8 mouse cellular contexts compared by ENCODE assay signal in the genomic region with DNA sequence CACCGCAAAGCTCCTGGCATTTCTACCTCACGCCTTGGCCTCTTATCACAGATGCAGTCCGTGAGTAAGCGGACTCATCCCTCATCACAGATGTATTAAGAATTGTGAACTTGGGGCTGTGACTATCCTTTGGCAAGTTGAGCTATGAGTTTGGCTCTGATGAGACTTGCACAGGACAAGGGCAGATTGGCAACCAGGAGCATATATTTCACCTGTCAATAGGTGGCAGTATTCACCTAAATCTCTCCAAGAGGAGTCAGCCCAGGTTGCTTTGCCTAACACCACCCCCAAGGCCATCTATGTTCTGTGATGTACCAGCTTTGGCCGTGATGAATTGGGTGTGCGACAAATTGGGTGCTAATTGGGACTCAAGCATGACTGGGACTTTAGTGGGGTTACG.
DNase-seq lines count a peak whose midpoint lies in the region; ATAC-seq lines count a peak whose summit lies in the region.
"Had no signal": no experiment of that assay in that cellular context is flagged by ENCODE, and none has a peak within 500 bp of the region (broad histone marks: within the 10 kb centered on the region; RNA-seq: fewer than 3 reads in every experiment).

No protein-coding gene starts in this region.

- WGBS in hindbrain, embryonic 11.5 days = 41% methylated on average over 7 of the region's 7 CpGs
- 44% methylated on average over 7 of the region's 7 CpGs for WGBS in midbrain, embryonic 10.5 days

- peak; percentile 65; the same call in 1 of the 2 replicates for ATAC-seq in hindbrain, embryonic 11.5 days (ENCODE audit: low FRiP score)

- no peaks in the 10 kb centered on the region for H3K36me3 ChIP-seq in hindbrain, embryonic 11.5 days (ENCODE audit: control insufficient read depth, insufficient read depth, low read length)
- peaks cover 7% of the 10 kb centered on the region; the same call in 1 of the 2 replicates for H3K36me3 ChIP-seq in midbrain, embryonic 10.5 days
- H3K36me3 ChIP-seq: embryonic facial prominence, embryonic 13.5 days had no signal

- no peak overlapping the region for H3K27ac ChIP-seq in hindbrain, embryonic 11.5 days (ENCODE audit: low read depth, low read length)
- H3K27ac ChIP-seq in midbrain, embryonic 10.5 days (replicated peaks) = no peak overlapping the region
- H3K27ac ChIP-seq: embryonic facial prominence, embryonic 13.5 days had no signal

- H3K9me3 ChIP-seq in hindbrain, embryonic 11.5 days (ENCODE audit: control insufficient read depth, low read length) = no peaks in the 10 kb centered on the region
- peaks cover 9% of the 10 kb centered on the region; the same call in 1 of the 2 replicates for H3K9me3 ChIP-seq in midbrain, embryonic 10.5 days (replicated peaks)

- H3K4me3 ChIP-seq in hindbrain, embryonic 11.5 days (ENCODE audit: low read depth, low read length) = no peak overlapping the region
- no peak overlapping the region for H3K4me3 ChIP-seq in midbrain, embryonic 10.5 days

- 0 out of 2 replicates have a peak, but pooled peaks cover 3% of the 10 kb centered on the region for H3K4me1 ChIP-seq in hindbrain, embryonic 11.5 days (replicated peaks; ENCODE audit: control insufficient read depth, insufficient read depth, low read length)
- peaks cover 31% of the 10 kb centered on the region for H3K4me1 ChIP-seq in midbrain, embryonic 10.5 days

- H3K27me3 ChIP-seq in hindbrain, embryonic 11.5 days (ENCODE audit: control insufficient read depth, insufficient read depth, low read length) = no peaks in the 10 kb centered on the region
- H3K27me3 ChIP-seq in midbrain, embryonic 10.5 days (ENCODE audit: low read depth, poor library complexity, severe bottlenecking) = no peaks in the 10 kb centered on the region

- no peak overlapping the region for H3K9ac ChIP-seq in hindbrain, embryonic 11.5 days (ENCODE audit: low read depth, low read length)

- DNase-seq in thymus, postnatal 0 days (ENCODE audit: low spot score) = peak; percentile 12
- DNase-seq in thymus, postnatal 25 days = no peak
- peak; percentile 38 to 61 for DNase-seq in cerebellum, postnatal 14 days
- DNase-seq in hindbrain, embryonic 11.5 days (ENCODE audit: low spot score) = peak; percentile 71
- peak; percentile 17 to 30 for DNase-seq in layer of hippocampus, postnatal 10 days (ENCODE audit: low spot score in 2 of 2)
- peak; percentile 31 for DNase-seq in midbrain, embryonic 10.5 days (ENCODE audit: low spot score)
- DNase-seq in ovary, adult 18-20 months (ENCODE audit: low spot score) = no peak

- no peak overlapping the region for H3K4me2 ChIP-seq in hindbrain, embryonic 11.5 days (replicated peaks; ENCODE audit: low read depth, low read length)

Comparison
In these comparisons a context has a peak if more than half of its experiments do, and no peak if none do; other contexts are left out.
1. DNase-seq: peak in thymus, postnatal 0 days (single experiment), cerebellum, postnatal 14 days (2 of 2), hindbrain, embryonic 11.5 days (single experiment), layer of hippocampus, postnatal 10 days (2 of 2) and midbrain, embryonic 10.5 days (single experiment); none in thymus, postnatal 25 days (single experiment) and ovary, adult 18-20 months (single experiment).